Mouse (Mus musculus) brain, adult 2 months (tissue): ENCODE measurements at regions not wholly inside any gene's neighbourhood (a gene's known extent, or its start where the extent isn't known, plus 50 kb on each side); places are given as distances from the start of the nearest gene placed in this dataset.

Experiments
- DNase-seq: peaks from one replicate; pipeline ENCODE4 v3.0.0; 2011; ENCODE audit warnings: low read depth, low spot score

DNA sequence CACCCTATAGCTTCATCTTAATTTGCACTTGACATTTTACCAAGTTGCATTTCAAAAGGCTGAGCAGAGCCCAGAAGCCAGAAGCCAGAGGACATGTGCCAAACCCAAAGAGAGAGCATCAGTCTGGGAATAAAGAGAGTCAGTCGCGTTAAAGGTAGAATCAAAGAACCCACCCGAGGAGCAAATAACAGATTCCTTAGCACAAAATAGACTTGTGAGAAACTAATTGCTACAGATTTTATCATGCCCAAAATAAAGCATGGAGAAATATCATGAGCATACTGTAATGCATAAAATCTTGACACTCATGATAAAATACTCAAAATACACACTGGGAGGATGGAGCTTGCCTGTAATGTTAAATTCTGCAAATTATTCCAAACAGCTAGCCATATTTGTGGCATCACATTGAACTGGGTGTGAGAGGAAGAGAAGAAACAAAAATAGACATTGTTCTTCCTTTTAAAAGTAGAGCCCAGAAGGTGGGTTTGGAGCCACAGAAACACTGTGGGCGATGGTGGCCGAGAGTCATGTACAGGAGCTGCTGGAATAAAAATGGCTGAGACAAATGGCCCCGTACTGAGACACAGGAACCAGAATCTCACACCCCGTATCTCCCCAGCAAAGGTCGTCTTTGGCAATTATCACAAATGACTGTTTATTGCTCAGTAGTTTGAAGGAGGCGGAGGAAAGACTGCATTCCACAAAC, 317.2 kb downstream of the Klf6 start:
- peak; percentile 74 for DNase-seq

- peak; percentile 22 for DNase-seq
Observed at GRCm38 (mm10) chr13:6189133-6189532, 327.9 kb downstream of the Klf6 start.

- peak; percentile 39 for DNase-seq
Observed at GRCm38 (mm10) chr13:6189566-6189965, 328.3 kb downstream of the Klf6 start.

DNA sequence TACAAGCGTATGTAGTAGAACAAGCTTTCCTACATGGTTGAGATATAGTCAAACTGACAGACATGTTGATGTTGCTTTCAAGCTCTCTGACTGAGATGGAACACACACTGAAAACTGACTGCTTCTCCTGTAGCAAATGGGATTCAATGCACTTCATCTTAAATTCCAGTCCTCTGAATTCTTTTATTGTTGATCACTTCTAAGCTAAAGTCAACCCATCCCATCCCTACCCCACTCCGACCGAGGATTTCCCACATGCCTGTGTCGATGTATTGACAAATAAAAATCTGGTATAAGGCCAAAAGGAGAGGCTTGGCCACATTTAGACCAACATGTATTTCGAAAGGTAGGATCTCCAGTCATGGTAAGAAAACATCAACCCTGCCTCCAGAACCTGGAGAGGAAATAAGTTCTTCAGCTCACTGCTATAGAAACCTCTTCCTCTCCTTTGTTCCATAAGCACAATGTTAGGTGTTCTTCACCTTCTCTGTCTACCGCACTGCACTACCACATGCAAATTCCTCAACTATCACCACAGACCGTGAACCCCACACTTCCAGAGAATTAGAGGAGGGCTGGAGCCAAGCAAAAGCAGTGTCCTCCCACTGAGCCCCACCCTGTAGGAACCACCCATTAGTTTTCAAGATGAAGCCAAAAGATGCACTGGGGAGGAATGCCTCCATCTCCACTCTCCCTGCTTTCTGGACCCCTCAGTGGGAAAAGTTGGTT, 330.1 kb downstream of the Klf6 start:
- DNase-seq = no peak

- peak; percentile 92 for DNase-seq
Observed at GRCm38 (mm10) chr13:6191915-6192295, 330.6 kb downstream of the Klf6 start.

GRCm38 (mm10) chr13:6196690-6197089, 335.4 kb downstream of the Klf6 start:
- DNase-seq = no peak

- no peak for DNase-seq
Observed at GRCm38 (mm10) chr13:6199107-6199506, 337.8 kb downstream of the Klf6 start.

DNA sequence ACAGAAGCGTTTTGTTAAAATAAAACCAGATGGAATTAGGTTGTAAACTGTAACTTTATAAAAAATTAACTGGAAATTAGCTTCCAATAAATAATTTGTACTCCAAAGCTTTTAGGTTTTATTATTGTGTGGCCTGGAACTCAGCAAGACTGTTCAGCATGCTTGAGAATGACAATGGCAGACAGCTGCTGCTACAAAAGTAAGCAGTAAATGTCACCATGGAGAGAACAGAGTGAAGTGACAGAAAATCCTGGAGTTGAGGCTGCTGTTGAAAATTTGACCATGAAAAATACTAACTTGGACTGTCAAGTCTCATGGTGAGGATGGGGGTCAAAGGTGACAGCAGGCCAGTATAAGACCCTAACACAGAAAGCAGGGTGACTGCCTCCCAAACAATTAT, 340.2 kb downstream of the Klf6 start:
- no peak for DNase-seq

DNA sequence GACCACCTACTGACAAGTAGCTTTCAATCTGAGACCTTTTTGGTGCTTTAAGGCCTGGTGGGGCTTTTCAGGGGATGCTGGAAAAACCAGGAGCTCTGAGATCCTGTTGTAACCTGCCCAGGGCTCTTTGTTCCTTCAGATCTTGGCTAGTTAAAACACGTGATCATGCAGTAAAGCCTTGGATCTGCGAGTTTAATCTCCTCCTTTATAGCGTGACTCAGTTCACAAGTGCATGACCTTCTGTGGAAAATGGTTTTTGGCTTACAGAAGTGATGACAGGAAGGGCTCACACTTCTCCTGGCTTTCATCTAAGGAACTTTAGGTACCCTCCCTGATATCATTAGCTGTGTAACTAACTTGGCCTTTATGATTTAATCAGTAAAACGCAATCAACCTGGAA, 343.1 kb upstream of the Pitrm1 start:
- no peak for DNase-seq

DNA sequence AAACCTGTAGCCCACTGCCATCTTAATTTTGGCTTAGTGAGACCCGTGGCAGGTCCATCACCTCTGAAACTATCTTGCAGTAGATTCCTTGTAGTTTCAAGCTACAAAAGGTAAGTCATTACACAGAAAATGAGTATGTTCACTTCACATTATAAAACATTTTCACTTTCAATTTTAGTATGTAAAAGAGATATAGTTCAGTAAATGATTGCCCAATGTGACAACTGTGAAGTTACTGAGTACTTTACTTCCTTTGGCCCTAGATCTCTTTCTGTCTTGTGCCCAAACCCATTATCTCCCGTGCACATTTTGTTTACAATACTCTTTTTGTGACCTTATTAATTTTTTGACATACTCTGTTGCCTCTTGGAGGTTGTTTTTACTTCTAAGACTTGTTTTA, 335.4 kb upstream of the Pitrm1 start:
- no peak for DNase-seq

- DNase-seq = no peak
Observed at GRCm38 (mm10) chr13:6214189-6214588, 333.8 kb upstream of the Pitrm1 start.

GRCm38 (mm10) chr13:6226087-6226643, 321.8 kb upstream of the Pitrm1 start:
- no peak for DNase-seq

DNA sequence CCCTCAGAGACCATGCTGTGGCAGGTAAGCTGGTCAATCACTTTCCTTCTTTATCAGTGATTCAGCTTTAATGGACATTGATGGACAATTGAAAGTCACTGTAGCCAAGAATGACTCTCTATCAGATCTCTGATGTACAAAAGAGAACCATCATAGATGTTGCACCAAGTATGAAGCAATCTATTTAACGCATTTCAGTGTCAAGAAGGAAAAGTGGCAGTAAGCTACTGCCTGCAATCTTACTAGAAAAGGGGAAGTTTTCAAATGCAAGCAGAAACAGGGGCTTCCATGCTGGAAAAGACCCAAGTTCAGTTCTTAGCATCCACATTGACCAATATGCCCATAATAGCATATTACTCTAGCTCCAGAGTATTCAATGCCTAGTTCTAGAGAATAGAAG, 319.7 kb upstream of the Pitrm1 start:
- DNase-seq = no peak

GRCm38 (mm10) chr13:6235394-6235793, 312.6 kb upstream of the Pitrm1 start:
- DNase-seq = no peak

DNA sequence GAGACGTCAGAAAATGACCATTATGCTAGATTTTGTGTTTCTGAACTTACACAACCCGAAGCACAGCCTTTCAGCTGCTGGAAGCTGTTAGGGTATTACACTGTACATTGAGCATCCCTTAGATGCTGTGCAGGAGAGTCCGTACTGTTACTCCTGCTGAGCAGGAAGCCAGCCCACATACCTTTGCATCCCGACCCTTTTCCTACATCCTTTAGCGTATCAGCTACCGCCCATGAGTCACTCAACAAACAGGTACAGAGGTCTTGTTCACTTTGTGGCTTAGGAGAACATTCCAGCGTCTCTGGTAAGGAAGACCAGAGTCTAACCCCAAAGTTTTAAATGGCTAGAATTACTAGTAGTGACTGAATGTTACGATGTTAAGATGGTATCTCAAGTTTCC, 311.4 kb upstream of the Pitrm1 start:
- DNase-seq = no peak

DNA sequence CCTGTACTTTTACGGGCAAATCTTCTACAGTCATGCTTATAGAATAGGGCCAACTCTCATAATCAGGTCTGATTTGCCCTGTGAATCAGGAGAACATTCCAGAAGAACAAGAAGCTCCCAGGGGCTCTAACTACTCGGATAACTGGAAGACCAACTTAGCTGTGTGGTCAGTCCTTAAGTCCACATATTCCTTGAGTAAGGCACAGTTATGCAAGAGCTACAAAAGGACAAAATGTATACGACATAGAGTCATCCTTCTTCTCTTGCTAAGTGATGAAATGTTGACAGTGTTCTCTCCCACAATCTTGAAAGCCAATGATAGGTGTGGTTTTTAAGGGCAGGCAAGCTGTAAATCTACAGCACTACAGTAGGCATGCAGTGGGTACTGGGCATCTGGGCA, 310.7 kb upstream of the Pitrm1 start:
- no peak for DNase-seq

DNA sequence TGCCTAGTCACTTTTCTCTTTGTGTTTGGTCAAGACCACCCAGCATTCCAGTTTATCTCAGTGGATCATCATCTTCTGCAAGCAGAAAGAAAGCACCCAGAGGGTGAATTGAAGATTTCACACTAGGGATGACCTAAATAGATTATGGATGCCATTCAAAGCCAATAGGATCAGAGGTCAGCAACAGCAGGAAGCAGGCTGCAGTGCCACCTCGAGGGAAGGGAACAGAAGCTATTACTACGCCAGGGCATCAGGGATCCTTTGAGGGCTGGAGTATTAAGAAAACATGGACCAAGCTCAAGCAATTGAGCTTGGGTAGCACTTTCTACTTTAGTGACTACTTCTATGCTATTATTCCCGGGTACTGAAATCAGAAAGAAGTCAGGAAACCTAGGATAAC, 307.1 kb upstream of the Pitrm1 start:
- DNase-seq = no peak

DNA sequence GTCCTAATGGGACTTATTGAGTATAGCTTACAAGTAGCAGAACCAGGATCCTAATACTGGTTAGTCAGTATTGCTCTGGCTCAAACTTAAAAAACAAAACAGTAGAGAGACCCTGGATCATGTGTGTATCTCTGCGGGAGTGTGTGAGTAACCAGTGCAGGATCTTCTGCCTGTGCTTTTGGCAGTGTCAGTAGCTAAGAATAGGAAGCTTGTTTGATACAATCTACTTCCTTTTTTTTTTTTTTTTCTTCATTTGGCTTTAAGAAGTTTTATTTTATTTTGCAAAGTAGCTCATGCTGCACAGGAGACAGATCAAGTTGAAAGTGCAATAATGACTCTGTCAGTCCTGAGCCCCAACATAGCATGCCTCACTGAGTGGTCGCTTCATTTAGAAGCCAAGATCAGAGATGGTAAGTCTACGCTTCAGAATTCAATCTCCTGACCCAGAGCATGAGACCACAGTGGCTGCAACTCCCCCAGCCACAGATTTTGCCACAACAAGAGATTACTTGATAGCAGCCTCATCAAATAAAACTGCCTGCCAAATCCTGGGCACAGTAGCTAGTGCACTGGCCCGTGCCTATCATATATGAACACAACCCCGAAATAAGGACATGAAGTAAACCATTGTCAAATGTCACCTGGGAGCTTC, 306.4 kb upstream of the Pitrm1 start:
- DNase-seq = no peak

- DNase-seq = no peak
Observed at GRCm38 (mm10) chr13:6250106-6250505, 297.8 kb upstream of the Pitrm1 start.

DNA sequence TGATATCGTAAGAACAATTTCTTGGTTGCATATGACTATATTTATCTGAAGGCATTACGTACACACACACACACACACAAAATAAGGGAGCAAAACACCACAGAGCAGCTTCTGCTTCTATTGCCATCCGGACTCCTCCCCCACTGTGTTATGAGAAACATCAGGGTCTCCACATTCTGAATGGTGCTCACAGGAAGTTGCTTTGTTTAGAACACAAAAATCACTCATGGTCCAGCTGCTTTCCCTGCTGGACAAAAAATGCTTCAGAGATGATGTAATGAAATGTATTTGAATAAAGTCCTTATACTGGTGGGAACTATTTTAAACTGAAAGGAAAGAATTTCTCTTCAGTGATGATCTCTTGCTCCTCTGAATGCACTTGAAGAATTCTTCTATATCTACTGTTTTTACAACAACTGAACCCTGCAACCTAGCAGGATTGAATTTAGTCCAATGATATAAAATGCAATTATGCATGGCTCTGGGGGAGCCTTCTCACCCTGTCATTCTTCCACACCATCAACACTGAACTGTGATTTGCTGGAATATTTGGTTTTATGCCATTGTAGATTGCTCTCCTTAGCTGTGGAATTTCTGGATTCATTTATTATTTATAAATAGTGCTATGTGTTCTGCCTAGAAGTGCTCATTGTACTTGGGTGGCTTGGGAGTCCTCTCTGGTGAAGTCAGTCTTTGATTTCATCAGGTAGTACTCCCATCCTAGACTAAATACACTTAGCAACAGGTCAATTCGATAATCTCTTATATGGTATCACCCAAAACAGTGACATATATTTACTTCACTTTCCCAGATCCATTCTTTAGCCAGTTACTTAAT, 296.7 kb upstream of the Pitrm1 start:
- no peak for DNase-seq

- no peak for DNase-seq
Observed at GRCm38 (mm10) chr13:6252100-6252499, 295.8 kb upstream of the Pitrm1 start.

DNA sequence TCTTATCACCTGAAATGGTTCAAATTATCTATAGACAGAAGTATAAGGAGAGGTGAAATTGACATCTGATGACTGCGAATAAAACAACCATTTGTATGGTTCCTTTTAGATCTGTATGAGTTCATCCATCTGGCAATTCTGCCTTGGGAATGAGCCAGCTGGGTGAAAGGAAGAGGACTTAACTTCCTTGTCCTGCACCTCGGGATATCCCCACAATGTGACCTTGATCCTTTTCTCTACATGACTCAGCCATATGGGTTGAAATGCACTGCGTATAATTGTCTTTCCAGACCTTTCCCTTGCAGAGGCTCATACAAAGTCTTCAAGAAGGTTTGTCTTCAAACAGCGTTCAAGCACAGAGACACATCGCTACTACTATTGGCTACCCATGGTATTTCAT, 292.6 kb upstream of the Pitrm1 start:
- DNase-seq = no peak
